Mouse (Mus musculus) gonadal fat pad, adult 2 months (tissue): ENCODE measurements around the gene Fam32a. TPM values are rescaled to one million over a fixed set of nuclear protein-coding genes. Genes with fewer than 3 reads are reported as not detected.

Source experiments
- DNase-seq: peaks from one replicate; pipeline ENCODE4 v3.0.0-alpha.2; 2012; ENCODE audit warnings: low read depth
- polyA plus RNA-seq: library from polyadenylated mRNA; depleted of rRNA; stranded (reverse); fragments of >200 nt; gene quantifications from 2 replicates; pipeline ENCODE4 v1.2.3, GENCODE M21; 2012

The Fam32a gene
- polyA plus RNA-seq, 1 experiment, result 55.2 TPM

GRCm38 (mm10) chr8:72240403-72240763 is 20.9 kb downstream of the Fam32a start:
- DNase-seq, result no peak

DNA sequence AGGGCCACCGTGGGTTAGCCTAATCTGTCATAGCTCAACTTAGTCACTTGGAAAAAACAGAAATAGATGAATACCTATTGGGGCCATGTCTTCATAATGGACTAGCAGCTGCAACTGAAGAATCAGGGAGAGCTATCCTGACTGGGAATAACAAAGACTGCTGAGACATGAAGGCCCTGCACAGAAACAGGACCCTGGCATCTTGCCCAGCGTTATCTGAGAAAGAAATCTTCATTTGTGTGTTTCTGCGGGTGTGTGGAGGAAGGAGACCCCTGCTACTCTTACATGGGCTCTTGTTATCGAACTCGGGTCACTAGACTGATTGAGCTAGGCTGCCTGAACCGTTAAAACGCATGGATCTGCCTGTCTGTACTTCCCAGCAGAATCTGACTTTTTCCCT is 21.4 kb downstream of the Fam32a start:
- no peak for DNase-seq

DNA sequence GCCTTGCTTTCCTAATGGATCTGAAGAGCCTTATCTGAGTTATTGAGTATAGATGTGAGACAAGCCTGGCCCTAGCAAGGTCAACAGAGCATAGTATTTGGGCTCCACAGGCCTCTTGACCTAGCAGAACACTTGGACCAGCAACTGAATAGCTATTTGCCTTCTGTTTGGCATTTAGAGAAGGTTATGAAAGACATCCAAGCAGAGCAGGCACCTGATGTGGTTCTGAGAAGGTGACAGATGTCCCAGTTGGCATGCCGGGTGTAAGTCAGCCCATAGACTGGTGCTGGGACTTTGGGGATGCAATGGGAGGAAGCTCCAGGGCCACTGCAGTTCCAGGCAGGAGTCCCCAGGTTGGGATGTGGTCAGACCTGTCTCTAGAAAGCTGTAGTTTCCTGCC is 22.7 kb downstream of the Fam32a start:
- DNase-seq, result no peak

- no peak for DNase-seq
Measured at GRCm38 (mm10) chr8:72244610-72245009, 25.1 kb downstream of the Fam32a start.

DNA sequence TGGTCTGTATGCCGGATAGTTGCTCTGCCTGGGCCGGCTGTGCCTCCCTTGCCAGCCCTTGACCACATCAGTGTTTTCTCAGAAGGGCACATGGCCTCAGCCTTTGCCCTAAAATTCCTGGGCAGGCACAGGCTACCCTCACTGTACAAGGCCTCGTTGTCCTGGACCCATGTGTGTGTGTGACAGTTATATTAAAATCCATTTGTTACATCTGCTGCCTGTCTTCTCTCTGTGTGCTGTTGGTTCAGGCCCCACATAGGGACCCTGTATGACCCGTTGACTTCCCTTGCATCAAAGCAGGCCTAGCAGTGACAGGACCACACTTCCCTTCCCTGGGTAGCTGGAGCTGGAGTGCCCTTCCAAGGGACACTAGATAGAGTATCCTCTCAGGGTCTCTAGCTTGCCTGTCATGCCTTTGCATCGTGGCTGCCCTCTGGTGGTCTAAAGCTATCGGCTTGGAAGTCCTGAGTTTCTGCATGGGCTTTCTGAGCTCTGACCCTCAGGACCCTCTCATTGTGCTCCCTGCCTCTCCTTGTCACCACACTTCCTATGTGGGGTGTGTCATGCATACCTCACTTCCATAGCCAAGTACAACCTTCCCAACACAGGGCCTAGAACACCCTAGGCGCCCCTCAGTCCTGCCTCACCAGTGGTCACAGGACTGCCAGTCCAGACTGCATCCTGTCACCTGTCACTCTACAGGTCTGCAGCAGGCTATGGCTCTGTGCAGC is 37.8 kb downstream of the Fam32a start:
- no peak for DNase-seq

GRCm38 (mm10) chr8:72257902-72258238 is 38.3 kb downstream of the Fam32a start:
- DNase-seq, result no peak

- no peak for DNase-seq
Measured at GRCm38 (mm10) chr8:72259862-72260261, 40.3 kb downstream of the Fam32a start.

DNA sequence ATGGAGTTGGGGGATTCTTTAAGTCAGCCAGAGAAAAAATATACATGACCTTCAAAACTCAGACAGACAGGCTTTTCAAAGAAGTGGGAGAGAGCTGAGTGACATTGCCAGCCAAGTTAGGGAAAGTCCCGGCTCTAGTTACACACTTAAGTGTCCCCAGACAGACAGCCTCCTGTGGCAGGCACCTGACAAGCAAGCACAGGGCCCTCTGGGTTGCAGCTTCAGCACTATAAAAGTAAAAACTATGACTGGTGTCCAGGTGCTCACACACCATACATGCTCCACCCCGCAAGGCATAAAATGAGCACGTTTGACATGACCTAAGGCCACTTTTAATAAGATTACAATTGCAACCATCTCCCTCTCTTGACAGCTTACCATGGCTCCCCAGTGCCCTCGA is 41.1 kb downstream of the Fam32a start:
- DNase-seq, result no peak

DNA sequence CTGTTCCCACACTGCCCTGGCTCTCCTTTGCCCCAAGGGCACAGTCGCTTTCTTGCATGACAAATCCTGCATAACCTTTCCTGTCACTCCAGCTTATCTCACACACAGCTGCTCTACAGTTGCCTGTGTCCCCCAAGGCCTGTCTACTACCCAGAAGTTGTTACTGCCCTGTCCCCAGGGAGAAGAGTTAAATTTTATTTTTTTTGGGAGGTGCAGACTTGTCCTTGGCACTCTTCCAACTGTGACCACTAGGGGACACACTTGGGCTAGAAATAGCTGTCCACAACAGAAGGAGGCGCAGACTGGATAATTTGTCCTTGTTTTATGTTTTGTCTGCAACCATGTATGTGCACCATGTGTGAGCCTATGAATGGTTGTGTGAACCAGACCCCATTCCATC is 41.5 kb downstream of the Fam32a start:
- DNase-seq, result no peak

- no peak for DNase-seq
Measured at GRCm38 (mm10) chr8:72261431-72261830, 41.9 kb downstream of the Fam32a start.

- no peak for DNase-seq
Measured at GRCm38 (mm10) chr8:72261872-72262271, 42.3 kb downstream of the Fam32a start.

DNA sequence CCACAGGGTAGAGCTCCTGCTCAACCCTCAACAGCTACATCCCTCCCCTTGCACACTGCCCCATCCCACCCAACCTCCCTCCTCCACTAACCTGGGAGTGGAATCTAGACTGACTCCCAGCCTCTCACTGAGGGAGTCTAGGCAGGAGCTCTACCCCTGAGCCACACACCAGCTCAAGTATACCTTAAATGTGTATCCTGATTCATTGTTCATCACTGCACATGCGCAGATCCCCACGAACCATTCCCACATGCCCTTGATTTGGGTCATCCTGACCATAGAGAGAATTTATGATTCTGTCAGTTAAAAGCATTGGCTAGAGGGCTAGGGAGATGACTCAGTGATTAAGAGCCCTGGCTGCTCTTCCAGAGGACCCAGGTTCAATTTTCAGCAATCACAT is 43.2 kb downstream of the Fam32a start:
- no peak for DNase-seq

GRCm38 (mm10) chr8:72263451-72263850 is 43.9 kb downstream of the Fam32a start:
- no peak for DNase-seq

GRCm38 (mm10) chr8:72265342-72265741 is 45.8 kb downstream of the Fam32a start:
- DNase-seq, result no peak

- no peak for DNase-seq
Measured at GRCm38 (mm10) chr8:72266671-72267070, 47.1 kb downstream of the Fam32a start.

- DNase-seq, result no peak
Measured at GRCm38 (mm10) chr8:72267106-72267505, 47.6 kb downstream of the Fam32a start.

DNA sequence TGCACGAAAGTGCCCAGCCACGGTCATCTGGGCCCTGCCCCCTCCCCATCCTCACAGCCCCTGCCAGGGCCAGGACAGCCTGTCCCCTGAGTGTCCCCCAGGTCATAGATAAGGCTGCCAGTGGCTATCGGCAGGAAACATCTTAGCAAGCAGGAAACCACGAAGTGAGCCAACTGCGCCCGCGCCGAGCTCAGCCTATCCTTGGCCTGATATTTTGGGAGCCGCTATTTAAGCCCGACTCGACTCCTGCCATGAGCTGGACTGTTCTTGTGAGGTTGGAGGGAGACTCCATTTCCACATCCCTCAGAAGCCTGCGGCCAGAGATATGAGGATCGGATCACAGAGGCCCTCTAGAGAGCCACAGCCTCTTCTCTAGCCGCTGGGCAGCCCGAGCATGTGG is 48.8 kb downstream of the Fam32a start:
- no peak for DNase-seq

- no peak for DNase-seq
Measured at GRCm38 (mm10) chr8:72270606-72271005, 51.1 kb downstream of the Fam32a start.

GRCm38 (mm10) chr8:72271051-72271660 is 51.6 kb downstream of the Fam32a start:
- no peak for DNase-seq

DNA sequence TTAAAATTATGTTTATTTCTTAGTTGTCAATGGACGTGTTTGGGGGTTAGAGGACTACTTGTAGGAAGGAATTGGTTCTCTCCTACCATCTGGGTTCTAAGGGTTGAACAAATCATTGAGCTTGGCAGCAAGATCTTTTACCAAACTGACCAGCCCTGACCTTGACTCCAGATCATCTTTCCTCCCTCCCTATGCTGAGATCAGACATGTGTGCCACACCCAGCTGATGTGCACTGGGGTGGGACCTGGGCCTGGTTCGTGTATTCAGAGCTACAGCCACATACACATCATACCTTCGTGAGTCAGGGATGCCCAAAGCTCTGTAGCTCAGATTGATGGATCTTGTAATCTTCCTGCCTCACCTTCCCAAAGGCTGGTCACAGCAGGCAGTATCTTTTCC is 52.2 kb downstream of the Fam32a start:
- DNase-seq, result no peak

- DNase-seq, result no peak
Measured at GRCm38 (mm10) chr8:72272361-72272760, 52.8 kb downstream of the Fam32a start.

DNA sequence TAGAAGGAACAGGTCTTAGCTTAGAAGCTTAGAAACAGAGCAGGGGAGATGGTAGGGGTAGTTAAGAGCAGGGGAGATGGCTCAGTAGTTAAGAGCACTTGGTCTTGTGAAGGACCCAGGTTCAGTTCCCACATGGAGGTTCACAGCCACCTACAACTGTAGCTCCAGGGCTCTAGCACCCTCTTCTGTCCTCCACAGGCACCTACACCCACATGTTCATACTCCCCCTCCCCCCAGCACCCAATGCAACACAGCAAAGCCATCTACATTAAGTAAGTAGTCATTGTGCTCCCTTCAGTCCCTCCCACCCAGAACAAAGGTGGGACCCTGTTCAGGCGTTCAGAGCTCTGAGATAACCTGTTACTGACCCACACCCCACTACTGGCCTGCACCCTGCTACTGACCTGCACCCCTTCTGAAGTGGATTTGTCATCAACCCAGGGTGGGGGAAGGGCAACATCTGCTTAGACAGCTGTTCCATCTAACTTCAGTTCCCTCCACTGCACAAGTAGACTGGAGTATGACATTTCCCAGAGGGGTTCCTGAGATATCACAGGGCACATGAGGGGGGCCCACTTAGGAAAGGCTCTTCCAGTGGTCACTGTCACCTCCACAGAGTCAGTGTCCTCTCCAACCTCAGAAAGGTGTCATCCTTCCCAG is 53.7 kb downstream of the Fam32a start:
- no peak for DNase-seq

- no peak for DNase-seq
Measured at GRCm38 (mm10) chr8:72273807-72274206, 54.3 kb downstream of the Fam32a start.
